Mouse (Mus musculus) embryonic fibroblast, embryonic 13.5 days (primary cell): ENCODE results near the gene Abhd17c.

Experiments
- CTCF ChIP-seq: IDR thresholded peaks from 2 replicates; pipeline ENCODE4 v1.5.1; 2011; ENCODE audit warnings: mild to moderate bottlenecking, control low read depth, low read length, moderate library complexity, borderline replicate concordance; ENCODE audit not compliant: insufficient read depth
- POLR2A ChIP-seq: IDR thresholded peaks from 2 replicates; pipeline ENCODE4 v1.6.1; 2011; ENCODE audit warnings: low read depth, mild to moderate bottlenecking, control low read depth, low read length, moderate library complexity

DNA sequence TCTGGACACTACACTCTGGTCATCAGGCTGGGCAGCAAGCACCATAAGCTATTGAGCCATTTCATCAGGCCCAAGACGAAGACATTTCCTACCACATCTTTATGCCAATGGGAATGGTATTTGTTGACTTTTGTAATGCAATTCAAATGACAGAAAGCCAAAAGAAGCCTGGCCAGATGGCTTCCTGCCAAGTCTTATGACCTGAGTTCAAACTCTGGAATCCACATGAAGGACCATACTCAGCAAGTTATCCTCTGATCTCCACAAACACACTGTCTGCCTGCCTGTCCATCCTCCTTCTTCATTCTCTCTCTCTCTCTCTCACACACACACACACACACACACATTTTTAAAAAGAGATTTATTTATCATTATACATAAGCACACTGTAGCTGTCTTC, 19.0 kb downstream of the Abhd17c start:
- TF ChIP-seq CTCF: no peak
- no peak for TF ChIP-seq POLR2A
